Mouse (Mus musculus) intestine, postnatal 0 days (tissue): ENCODE measurements at regions not wholly inside any gene's neighbourhood (a gene's known extent, or its start where the extent isn't known, plus 50 kb on each side); places are given as distances from the start of the nearest gene placed in this dataset.

ENCODE experiments used
- ATAC-seq: fragments of 200-750 bp; cut with Nextera tagmentation; 2 replicates; pipeline ENCODE4 v1.8.0; 2017; ENCODE audit warnings: mild to moderate bottlenecking, moderate TSS enrichment, moderate library complexity
- H3K27ac ChIP-seq: fragments of 300-500 bp; sonication (generic); 2 replicates; pipeline ENCODE4 v1.5.1; 2014; ENCODE audit warnings: mild to moderate bottlenecking, low read depth, low read length, moderate library complexity
- H3K27me3 ChIP-seq: fragments of 300-500 bp; sonication (generic); replicated peaks from 2 replicates; pipeline ENCODE4 v1.6.1; 2014; ENCODE audit warnings: low read length, mixed read lengths; ENCODE audit not compliant: control insufficient read depth, insufficient read depth
- H3K36me3 ChIP-seq: fragments of 300-500 bp; sonication (generic); 2 replicates; pipeline ENCODE4 v1.6.1; 2014; ENCODE audit warnings: mild to moderate bottlenecking, moderate library complexity; ENCODE audit not compliant: control insufficient read depth, insufficient read depth
- H3K4me1 ChIP-seq: fragments of 300-500 bp; sonication (generic); replicated peaks from 2 replicates; pipeline ENCODE4 v1.6.1; 2014; ENCODE audit warnings: antibody characterized with exemption, low read length, mixed read lengths; ENCODE audit not compliant: control insufficient read depth, insufficient read depth
- H3K4me2 ChIP-seq: fragments of 300-500 bp; sonication (generic); replicated peaks from 2 replicates; pipeline ENCODE4 v1.6.1; 2014; ENCODE audit warnings: low read depth, mild to moderate bottlenecking, moderate library complexity
- H3K4me3 ChIP-seq: fragments of 300-500 bp; sonication (generic); 2 replicates; pipeline ENCODE4 v1.5.1; 2014; ENCODE audit warnings: low read depth, low read length
- H3K9ac ChIP-seq: fragments of 300-500 bp; sonication (generic); 2 replicates; pipeline ENCODE4 v1.6.1; 2014; ENCODE audit warnings: mild to moderate bottlenecking, low read depth, low read length
- H3K9me3 ChIP-seq: fragments of 300-500 bp; sonication (generic); 2 replicates; pipeline ENCODE4 v1.6.1; 2016; ENCODE audit warnings: mixed run types; ENCODE audit not compliant: control insufficient read depth
- CTCF ChIP-seq: sonication (generic); IDR thresholded peaks from 2 replicates; pipeline ENCODE4 v1.5.1; 2016; ENCODE audit warnings: low read depth, mild to moderate bottlenecking, control low read depth, antibody characterized with exemption, moderate library complexity
- WGBS: fragments of 180-500 bp; shearing (Covaris S2); extraction: QIAGEN DNeasy Blood & Tissue Kit; methylation state at CpG from one replicate; pipeline ENCODE4 v1.1.7; 2014; 5-methylcytosine and 5-hydroxymethylcytosine counted together

DNA sequence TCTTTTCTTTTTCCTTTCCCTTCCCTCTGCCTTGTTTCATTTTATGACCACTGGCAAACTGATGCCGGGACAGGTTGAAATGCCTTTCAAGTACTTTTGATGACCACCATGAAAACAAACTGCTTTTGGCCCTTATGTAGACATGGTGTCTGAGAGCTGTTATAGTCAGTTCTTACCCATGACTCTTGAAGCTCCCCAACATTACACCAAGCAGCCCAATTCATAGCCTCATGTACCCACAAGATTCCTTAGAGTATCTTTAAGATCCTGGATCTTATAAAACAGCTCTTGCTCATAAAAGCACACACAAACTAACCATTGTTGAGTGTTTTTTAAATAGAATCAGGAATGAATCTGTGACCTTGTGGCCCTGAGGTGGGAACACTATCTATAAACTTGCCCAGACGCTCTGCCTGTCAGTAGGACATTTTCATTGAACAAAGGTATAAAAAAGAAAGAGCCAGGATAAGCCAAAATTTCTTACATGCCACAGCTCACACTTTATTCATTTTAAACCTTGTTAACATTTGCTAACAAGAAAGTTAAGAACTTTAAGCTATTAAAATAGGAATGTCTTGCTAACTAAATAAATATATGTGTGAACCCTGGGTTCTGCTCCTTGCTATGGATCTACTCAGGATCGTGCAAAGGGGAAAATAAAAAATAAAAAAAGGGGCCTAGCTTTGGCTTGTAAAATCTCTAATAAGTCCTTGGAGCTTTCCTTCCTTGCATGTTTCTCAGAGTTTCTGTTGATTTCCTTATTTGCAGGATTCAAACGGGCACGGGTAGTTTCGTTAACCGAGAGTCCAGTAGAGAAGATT is 375.9 kb upstream of the Btbd3 start:
- TF ChIP-seq CTCF, result no peak
- no peaks in the 10 kb centered on the region for H3K4me1 ChIP-seq
- no peak for ATAC-seq
- H3K4me3 ChIP-seq, result no peak overlapping the region
- no peaks in the 10 kb centered on the region for H3K9me3 ChIP-seq
- H3K4me2 ChIP-seq, result no peak overlapping the region
- no peaks in the 10 kb centered on the region for H3K36me3 ChIP-seq
- H3K9ac ChIP-seq, result no peak overlapping the region
- H3K27me3 ChIP-seq, result no peaks in the 10 kb centered on the region
- 78% methylated on average over 7 of the region's 7 CpGs for WGBS
- H3K27ac ChIP-seq, result no peak overlapping the region

DNA sequence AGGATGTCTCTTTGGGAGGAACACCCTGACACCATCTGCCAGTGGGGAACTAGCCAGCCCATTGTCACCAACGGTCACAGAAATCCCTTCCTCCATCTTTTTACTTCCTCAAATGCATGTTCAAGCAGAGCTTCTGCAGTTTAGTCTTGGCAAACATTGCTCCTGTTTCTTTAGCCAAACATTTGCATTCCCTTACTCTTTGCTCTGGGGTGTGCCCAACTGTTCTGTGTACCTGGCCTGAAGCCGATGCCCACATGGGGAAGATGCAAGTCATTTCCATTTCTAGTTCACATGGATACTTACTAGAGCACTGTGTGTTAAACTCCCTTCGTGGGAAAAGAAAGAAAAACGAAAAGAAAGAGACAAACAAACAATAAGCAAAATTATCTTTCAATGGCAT is 386.7 kb upstream of the Btbd3 start:
- Histone ChIP-seq H3K4me2 (no peak overlapping the region), H3K27ac (no peak overlapping the region), H3K4me3 (no peak overlapping the region), H3K36me3 (no peaks in the 10 kb centered on the region), H3K4me1 (no peaks in the 10 kb centered on the region), H3K27me3 (no peaks in the 10 kb centered on the region), H3K9me3 (no peaks in the 10 kb centered on the region), H3K9ac (no peak overlapping the region)
- no peak for TF ChIP-seq CTCF
- no peak for ATAC-seq
- WGBS, result 61% methylated on average over 4 of the region's 4 CpGs

DNA sequence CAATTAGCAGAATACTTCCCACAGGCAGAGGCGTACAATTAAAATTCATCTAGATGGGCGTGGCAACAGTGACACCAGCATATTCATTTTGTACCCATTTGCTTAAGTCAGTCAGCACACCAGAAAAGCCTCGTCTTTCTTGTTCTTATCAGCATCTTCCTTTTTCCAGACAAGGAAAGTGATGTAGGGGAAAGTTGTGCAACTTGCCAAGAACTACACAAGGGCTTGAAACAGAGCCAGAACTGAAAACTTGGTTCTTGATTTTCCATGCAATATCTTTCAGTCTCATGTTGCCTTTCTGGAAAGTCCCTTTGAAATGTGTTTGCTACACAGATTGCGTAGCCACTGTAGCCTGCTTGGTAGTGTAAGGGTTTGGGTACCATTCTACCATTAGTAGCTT is 401.9 kb upstream of the Btbd3 start:
- no peak overlapping the region for H3K27ac ChIP-seq
- ATAC-seq, result no peak
- 68% methylated on average over 4 of the region's 4 CpGs for WGBS
- no peaks in the 10 kb centered on the region for H3K9me3 ChIP-seq
- no peaks in the 10 kb centered on the region for H3K4me1 ChIP-seq
- no peak overlapping the region for H3K4me2 ChIP-seq
- H3K36me3 ChIP-seq, result no peaks in the 10 kb centered on the region
- H3K4me3 ChIP-seq, result no peak overlapping the region
- no peak for TF ChIP-seq CTCF
- no peaks in the 10 kb centered on the region for H3K27me3 ChIP-seq
- H3K9ac ChIP-seq, result no peak overlapping the region

DNA sequence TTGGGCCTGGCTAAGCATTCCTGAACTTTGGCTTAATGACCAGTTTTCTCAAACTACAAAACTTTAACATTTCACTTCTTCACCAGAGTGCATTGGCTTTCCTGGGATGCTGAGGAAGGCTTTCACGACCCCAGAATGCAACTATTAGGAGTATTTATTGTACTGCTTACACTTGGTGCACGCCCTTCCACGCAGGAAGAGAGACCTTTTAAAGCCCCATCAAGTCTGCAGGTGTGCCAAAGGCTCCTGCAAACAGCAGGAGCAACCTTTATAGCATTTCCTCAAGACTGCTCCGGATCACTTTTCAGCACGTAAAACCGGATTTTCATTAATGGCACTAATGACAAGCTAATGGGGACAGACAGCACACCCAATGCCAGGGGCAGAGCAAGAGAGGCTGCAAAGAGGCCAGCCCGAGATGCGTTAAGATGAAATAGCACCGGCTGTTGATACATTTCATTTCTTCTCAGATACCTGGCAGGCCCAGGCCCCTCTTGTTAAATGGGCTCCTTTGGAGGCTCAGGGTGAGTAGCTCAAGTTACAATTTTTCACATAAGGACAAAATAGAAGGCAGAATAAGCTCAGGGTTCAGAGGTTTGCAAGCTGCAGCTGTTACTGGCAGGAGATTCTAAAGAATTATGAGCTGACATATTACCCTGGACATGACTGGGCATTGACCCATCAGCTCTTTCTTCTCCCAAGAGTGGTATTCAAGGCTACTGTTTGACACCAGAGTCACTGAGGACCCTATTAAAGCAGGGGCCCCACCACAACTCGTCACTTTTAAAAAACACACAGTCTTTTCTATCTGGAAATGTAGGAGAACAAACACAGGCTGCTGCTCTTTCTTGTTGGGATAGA is 402.7 kb upstream of the Btbd3 start:
- no peak overlapping the region for H3K27ac ChIP-seq
- no peak overlapping the region for H3K4me2 ChIP-seq
- no peak for TF ChIP-seq CTCF
- no peaks in the 10 kb centered on the region for H3K36me3 ChIP-seq
- H3K4me3 ChIP-seq, result no peak overlapping the region
- 74% methylated on average over 10 of the region's 10 CpGs for WGBS
- H3K9ac ChIP-seq, result no peak overlapping the region
- no peaks in the 10 kb centered on the region for H3K4me1 ChIP-seq
- no peak for ATAC-seq
- H3K9me3 ChIP-seq, result no peaks in the 10 kb centered on the region
- no peaks in the 10 kb centered on the region for H3K27me3 ChIP-seq

DNA sequence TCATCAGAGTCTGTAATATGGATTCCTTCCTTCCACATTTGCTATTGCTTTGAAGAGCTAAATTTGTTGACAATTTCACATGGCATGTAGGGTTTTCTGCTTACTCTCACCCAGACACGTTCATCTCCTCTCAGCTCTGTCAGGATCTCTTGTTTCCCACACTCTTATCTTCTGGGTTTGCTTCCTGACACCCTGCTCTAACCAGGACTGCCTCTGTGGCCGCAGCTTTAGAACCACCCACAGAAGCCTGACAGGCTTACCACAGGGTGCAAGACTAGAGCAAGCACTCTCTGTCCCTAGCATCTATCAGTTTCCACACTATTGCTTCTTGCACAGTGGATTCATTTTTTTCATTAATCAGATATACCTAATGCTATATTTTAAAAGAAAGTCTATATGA is 408.5 kb upstream of the Btbd3 start:
- no peaks in the 10 kb centered on the region for H3K27me3 ChIP-seq
- H3K4me3 ChIP-seq, result no peak overlapping the region
- ATAC-seq, result no peak
- no peaks in the 10 kb centered on the region for H3K9me3 ChIP-seq
- 27% methylated on average over 2 of the region's 2 CpGs for WGBS
- H3K4me2 ChIP-seq, result no peak overlapping the region
- H3K9ac ChIP-seq, result no peak overlapping the region
- no peak overlapping the region for H3K27ac ChIP-seq
- no peak for TF ChIP-seq CTCF
- H3K36me3 ChIP-seq, result no peaks in the 10 kb centered on the region
- no peaks in the 10 kb centered on the region for H3K4me1 ChIP-seq

DNA sequence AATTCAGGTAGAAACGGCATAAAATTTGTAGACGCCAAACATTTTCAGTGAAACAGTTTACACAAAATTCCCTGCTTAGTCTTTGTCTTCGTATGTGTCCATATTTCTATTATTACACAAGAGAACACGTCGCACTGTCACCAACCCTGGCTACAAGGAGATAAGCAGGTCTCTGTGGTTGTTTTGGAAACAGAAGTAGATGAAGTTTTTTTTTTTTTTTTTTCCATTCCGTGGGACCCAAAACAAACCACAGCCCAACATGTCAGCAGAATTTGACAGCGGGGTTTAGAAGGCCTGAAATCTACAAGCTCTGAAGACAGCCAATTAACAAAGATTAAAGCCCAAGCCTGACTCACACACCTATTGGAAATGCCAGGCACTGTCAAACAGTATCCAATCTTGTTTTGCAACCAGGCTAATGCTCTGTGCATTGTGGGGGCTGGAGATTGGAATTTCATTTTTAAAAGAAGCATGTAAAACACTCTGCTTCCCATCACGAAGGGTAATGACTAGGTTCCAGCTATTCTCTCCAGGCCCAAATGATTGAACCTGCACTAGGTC is 428.5 kb upstream of the Btbd3 start:
- Histone ChIP-seq H3K4me3 (no peak overlapping the region), H3K9me3 (no peaks in the 10 kb centered on the region), H3K4me1 (no peaks in the 10 kb centered on the region), H3K27me3 (no peaks in the 10 kb centered on the region), H3K9ac (no peak overlapping the region), H3K27ac (no peak overlapping the region), H3K4me2 (no peak overlapping the region), H3K36me3 (no peaks in the 10 kb centered on the region)
- ATAC-seq, result no peak
- TF ChIP-seq CTCF, result no peak
- 68% methylated on average over 8 of the region's 8 CpGs for WGBS
